Mouse (Mus musculus) T-cell, adult 66 days (primary cell): Measurements from ENCODE around the gene Acer2. TPM values are rescaled to one million over a fixed set of nuclear protein-coding genes. Genes with fewer than 3 reads are reported as not detected.

Experiments used
- total RNA-seq, 2 experiments: library from RNA; stranded (reverse); gene quantifications; 3 replicates in 1 of 2; 4 replicates in 1 of 2; pipeline ENCODE4 v1.2.4; 2023

Acer2 gene
- 1 to 10 TPM; 3.9 to 5.8 TPM for total RNA-seq

GRCm38 (mm10) chr4:86874146-86874847, at the start of gene Acer2:
Acer2 (plus strand) TSS chr4:86874396.

GRCm38 (mm10) chr4:86857113-86858069, 16.8 kb upstream of the Acer2 start, which contains the start of gene Rps6:
Rps6 (minus strand) TSS chr4:86857412.

Other genes starting within 250 kb of the Acer2 start
- gene Plin2, start 204.3 kb upstream of the Acer2 start, total RNA-seq: 10 to 100 TPM in 1 of 2 experiments, 1 to 10 TPM in 1; 9.5 to 24.7 TPM
- gene Dennd4c, start 125.8 kb upstream of the Acer2 start, total RNA-seq: 10 to 100 TPM; 38.3 to 40.4 TPM
- 1,000 to 10,000 TPM; 2,349 to 2,457 TPM for gene Rps6, start 17.0 kb upstream of the Acer2 start, total RNA-seq